Mouse (Mus musculus) testis, adult 2 months (tissue): ENCODE measurements at regions not wholly inside any gene's neighbourhood (a gene's known extent, or its start where the extent isn't known, plus 50 kb on each side); places are given as distances from the start of the nearest gene placed in this dataset.

Experiments used
- CTCF ChIP-seq: fragments of 200-500 bp; IDR thresholded peaks from 2 replicates; pipeline ENCODE4 v1.5.1; 2012; ENCODE audit warnings: low read depth, mild to moderate bottlenecking, inconsistent platforms, low read length, moderate library complexity; ENCODE audit not compliant: control insufficient read depth, insufficient read depth, insufficient replicate concordance
- POLR2A ChIP-seq: fragments of 200-500 bp; IDR thresholded peaks from 2 replicates; pipeline ENCODE4 v1.6.1; 2012; ENCODE audit warnings: low read depth, mild to moderate bottlenecking, inconsistent platforms, low read length, moderate library complexity; ENCODE audit not compliant: control insufficient read depth

GRCm38 (mm10) chr7:71456421-71456820, 105.1 kb upstream of the Gm10295 start:
- no peak for TF ChIP-seq POLR2A
- TF ChIP-seq CTCF, result no peak
